Mouse (Mus musculus) monocyte, adult 5-6 weeks (primary cell): Measurements from ENCODE around the gene Enkur. TPM values are rescaled to one million over a fixed set of nuclear protein-coding genes. Genes with fewer than 3 reads are reported as not detected.
"Not testable (repeated sequence)": the region's sequence is repeated elsewhere in the genome, so short reads cannot be mapped to it uniquely, and the experiment has no call there.

Source experiments
- ATAC-seq: fragments of 153-309, 156-312 bp; replicated peaks from 2 replicates; pipeline ENCODE4 v1.8.0; 2017; ENCODE audit warnings: mild to moderate bottlenecking; ENCODE audit not compliant: low TSS enrichment, insufficient number of reproducible peaks, severe bottlenecking, poor library complexity, low FRiP score
- total RNA-seq: library from RNA; stranded (forward); fragments of 200-1000, 200-491, 200-594 nt; gene quantifications from 3 replicates; pipeline ENCODE4 v1.2.3, GENCODE M21; 2017

The Enkur gene
- total RNA-seq, result 1.8 to 5.6 TPM (median 3.9 TPM) in 3 replicates

- peak; percentile 98 for ATAC-seq
Measured at GRCm38 (mm10) chr2:21204912-21205830, at the start of gene Enkur, which contains the start of gene Thnsl1. TSS of gene Enkur (minus strand) at chr2:21205365. TSS of gene Thnsl1 (plus strand) at chr2:21205724.

GRCm38 (mm10) chr2:21254308-21254707 is 49.1 kb upstream of the Enkur start:
- ATAC-seq, result no peak

- ATAC-seq, result no peak
Measured at GRCm38 (mm10) chr2:21253644-21254043, 48.5 kb upstream of the Enkur start.

GRCm38 (mm10) chr2:21245477-21246102 is 40.4 kb upstream of the Enkur start:
- no peak for ATAC-seq

- ATAC-seq, result no peak
Measured at GRCm38 (mm10) chr2:21244986-21245385, 39.8 kb upstream of the Enkur start.

- not testable (repeated sequence) for ATAC-seq
Measured at GRCm38 (mm10) chr2:21244104-21244503, 38.9 kb upstream of the Enkur start.

- ATAC-seq, result no peak
Measured at GRCm38 (mm10) chr2:21236846-21237245, 31.7 kb upstream of the Enkur start.

GRCm38 (mm10) chr2:21235844-21236386 is 30.8 kb upstream of the Enkur start:
- ATAC-seq, result no peak

GRCm38 (mm10) chr2:21234871-21235648 is 29.9 kb upstream of the Enkur start:
- no peak for ATAC-seq

- no peak for ATAC-seq
Measured at GRCm38 (mm10) chr2:21231147-21231546, 26.0 kb upstream of the Enkur start.

- no peak for ATAC-seq
Measured at GRCm38 (mm10) chr2:21230276-21230675, 25.1 kb upstream of the Enkur start.

GRCm38 (mm10) chr2:21222453-21223384 is 17.6 kb upstream of the Enkur start:
- ATAC-seq, result no peak

GRCm38 (mm10) chr2:21215284-21215683 is 10.1 kb upstream of the Enkur start:
- no peak for ATAC-seq

GRCm38 (mm10) chr2:21214322-21214721 is 9.2 kb upstream of the Enkur start:
- ATAC-seq, result no peak

GRCm38 (mm10) chr2:21211361-21211760 is 6.2 kb upstream of the Enkur start:
- no peak for ATAC-seq

GRCm38 (mm10) chr2:21206278-21206677 is 1.1 kb upstream of the Enkur start:
- no peak for ATAC-seq

GRCm38 (mm10) chr2:21205831-21206159 is 630 bp upstream of the Enkur start:
- 0 out of 2 replicates have a peak, but pooled peaks have one; percentile 16 for ATAC-seq

GRCm38 (mm10) chr2:21202754-21203153 is 2.4 kb downstream of the Enkur start:
- ATAC-seq, result no peak
